Mouse (Mus musculus) regulatory T cell (primary cell): ENCODE results near the gene Dand5.

Experiments
- in situ Hi-C: fragments of 300-600 bp; cut with MboI, MseI; formaldehyde crosslinking; loops from one replicate; pipeline ENCODE4 v1.15.1; 2025; ENCODE audit warnings: high pct_unique_total_duplicates

Gene Dand5

GRCm38 (mm10) chr8:84834866-84835855 lies 12.5 kb upstream of the Dand5 start:
- in situ Hi-C loops = loop anchor here (25.0 kb wide), 1 partner anchor 1098 kb away; the partner anchor contains the start of gene Adgre5

DNA sequence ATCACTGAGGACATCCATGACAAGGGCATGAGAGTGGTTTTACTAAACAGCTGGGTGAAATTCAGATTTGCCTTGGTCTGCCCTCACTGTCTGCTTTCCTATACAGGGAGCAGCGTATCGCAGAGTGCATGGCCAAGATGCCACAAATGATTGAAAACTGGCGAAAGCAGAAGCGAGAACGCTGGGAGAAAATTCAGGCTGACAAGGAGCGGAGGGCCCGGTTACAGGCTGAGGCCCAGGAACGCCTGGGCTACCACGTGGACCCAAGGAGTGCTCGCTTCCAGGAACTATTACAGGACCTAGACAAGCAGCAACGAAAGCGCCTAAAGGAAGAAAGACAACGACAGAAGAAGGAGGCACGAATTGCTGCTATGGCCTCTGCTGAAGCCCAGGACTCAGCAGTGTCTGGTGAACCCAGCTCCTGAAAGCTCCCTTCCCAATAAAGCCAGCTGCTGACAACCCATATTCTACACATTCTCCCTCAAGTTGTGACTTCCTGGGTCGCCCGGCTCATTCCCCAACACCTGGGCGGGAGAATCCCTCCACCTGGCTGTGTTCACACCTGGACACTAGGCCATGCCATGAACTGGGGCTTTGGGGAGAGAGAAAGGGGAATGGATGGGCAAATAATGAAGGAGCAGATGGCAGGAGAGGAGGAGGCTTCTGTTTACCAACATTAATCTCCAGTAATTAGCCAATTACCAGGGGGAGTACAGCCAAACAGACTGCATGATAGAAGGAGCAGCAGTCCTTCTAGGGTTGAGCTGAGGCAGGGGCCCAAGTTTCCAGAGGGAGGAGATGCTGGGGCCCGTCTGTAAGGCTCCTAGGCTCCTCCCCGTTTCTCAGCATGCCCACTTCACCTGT lies 11.6 kb upstream of the Dand5 start:
- in situ Hi-C loops = loop anchor here (25.0 kb wide), 1 partner anchor 1097 kb away; the partner anchor contains the start of gene Adgre5

- in situ Hi-C loops = loop anchor here (25.0 kb wide), 1 partner anchor 1096 kb away; the partner anchor contains the start of gene Adgre5
Measured at GRCm38 (mm10) chr8:84832759-84833742, 10.4 kb upstream of the Dand5 start.

DNA sequence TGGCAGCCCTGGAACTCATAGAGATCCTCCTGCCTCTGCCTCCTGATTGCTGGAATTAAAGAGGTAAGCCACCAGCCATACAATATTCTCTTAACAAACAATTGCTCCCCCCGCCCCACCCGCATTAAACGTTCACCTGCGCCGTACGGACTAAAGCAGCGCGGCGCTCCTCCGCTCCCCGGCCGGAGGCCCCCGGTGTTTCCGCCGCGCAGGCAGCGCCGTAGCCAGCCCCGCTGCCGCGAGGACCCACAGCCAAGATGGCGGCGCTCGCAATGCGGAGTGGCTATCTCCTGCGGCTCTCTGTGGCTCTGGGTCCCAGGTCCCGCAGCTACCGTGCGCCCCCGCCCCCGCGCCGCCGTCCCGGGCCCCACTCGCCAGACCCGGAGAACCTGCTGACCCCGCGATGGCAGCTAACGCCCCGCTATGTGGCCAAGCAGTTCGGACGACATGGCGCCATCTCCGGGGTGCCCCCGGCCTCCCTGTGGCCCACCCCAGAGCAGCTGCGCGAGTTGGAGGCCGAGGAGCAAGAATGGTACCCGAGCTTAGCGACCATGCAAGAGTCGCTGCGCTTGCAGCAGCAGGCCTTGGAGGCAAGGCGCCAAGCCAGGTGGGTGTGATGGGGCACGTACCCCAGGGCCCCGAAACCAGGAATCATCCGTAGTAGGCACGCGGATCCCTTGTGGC lies 9.6 kb upstream of the Dand5 start:
- in situ Hi-C loops = loop anchor here (25.0 kb wide), 1 partner anchor 1095 kb away; the partner anchor contains the start of gene Adgre5

DNA sequence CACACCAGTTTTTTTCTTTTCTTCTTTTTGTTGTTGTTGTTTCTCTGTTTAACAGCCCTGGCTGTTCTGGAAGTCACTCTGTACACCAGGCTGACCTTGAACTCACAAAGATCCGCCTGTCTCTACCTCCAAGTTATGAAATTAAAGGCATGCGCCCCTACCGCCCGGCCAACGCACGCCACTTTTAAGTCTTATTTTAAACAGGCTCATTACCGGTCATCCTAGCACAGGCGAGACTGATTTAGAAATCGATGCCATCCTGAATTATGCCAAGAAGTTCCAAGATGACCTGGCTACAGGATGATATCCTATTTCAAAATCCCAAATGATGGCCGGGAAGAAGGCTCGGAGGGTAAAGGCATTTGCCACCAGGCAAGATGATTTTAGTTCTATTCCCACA lies 8.9 kb upstream of the Dand5 start, which contains the start of gene Gadd45gip1:
Gene Gadd45gip1 (plus strand): TSS at position 33 of the 400 bp plus-strand sequence.
- in situ Hi-C loops = loop anchor here (25.0 kb wide), 1 partner anchor 1094 kb away; the partner anchor contains the start of gene Adgre5

DNA sequence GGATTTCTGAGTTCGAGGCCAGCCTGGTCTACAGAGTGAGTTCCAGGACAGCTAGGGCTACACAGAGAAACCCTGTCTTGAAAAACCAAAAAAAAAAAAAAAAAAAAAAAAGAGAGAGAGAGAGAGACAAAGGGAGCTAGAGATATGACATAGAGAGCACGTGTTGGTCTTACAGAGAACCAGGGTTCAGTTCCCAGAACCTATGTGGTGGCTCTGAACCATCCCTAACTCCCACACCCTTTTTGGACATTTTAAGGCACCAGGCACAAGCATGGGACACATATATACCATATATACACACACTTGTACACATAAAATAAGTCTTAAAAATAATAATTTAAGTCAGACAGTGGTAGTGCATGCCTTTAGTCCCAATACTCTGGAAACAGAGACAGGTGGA lies 3.9 kb upstream of the Dand5 start:
- in situ Hi-C loops = loop anchor here (25.0 kb wide), 1 partner anchor 1089 kb away; the partner anchor contains the start of gene Adgre5

DNA sequence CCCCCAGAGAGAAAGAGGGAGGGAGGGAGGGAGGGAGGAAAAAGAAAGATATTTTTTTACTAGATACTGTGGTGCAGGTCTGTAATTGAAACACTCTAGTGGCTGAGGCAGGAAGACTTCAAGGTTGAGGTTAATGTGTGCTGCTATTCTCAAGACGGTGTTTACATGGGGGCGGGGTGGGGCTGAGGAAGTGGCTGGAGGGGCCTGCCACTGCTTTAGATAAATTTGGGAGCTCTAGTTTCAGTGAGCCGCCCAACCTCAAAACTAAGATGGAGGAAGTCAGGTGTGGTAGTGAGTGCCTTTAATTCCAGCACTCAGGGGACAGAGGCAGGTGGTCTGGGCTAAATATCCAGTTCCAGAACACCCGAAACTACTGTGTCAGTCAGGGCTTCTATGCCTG lies 3.0 kb upstream of the Dand5 start:
- in situ Hi-C loops = loop anchor here (25.0 kb wide), 1 partner anchor 1088 kb away; the partner anchor contains the start of gene Adgre5

- in situ Hi-C loops = no loop called here
Measured at GRCm38 (mm10) chr8:84823653-84824052, 1.0 kb upstream of the Dand5 start.

DNA sequence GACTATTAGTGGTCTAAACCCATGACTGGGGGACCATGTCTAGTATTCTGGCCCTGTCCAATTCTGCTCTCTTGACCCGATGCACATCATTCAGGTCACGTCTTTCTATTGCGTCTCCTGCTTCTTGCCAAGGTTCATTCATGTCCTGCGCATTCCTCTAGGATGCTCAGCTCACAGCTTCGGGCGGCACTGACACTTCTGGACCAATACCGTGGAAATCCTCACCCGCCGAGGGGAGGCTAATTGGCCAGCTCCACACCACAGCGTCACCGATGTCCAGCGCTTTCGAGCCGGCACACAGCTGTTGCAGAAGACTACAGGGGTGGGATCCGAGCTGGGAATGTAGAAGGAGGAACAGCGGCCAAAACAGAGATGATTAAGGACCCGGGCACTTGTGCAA lies 6.5 kb downstream of the Dand5 start:
- in situ Hi-C loops = no loop called here

DNA sequence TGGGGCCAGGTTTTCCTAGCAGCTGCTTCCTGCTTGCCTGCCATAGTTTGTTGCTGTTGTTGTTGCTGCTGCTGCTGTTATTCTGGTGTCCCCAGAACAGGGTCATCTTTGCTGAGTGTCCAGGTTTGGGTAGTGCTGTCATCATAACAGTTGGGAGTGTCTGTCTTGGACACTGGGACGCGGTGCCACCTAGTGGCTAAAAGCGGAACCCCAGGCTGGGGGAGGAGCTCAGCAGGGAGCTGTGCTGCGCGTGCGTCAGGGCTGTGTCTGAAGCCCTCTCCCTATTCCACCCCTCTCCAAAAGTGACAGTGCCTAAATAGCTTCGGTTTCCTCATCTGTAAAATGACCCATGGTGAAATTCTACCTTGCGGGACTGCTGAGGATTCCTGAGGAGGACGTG lies 7.1 kb downstream of the Dand5 start:
- in situ Hi-C loops = no loop called here

GRCm38 (mm10) chr8:84814555-84815441 lies 7.8 kb downstream of the Dand5 start:
- in situ Hi-C loops = loop anchor here (5.0 kb wide), 1 partner anchor 117 kb away; no protein-coding TSS in a partner anchor

GRCm38 (mm10) chr8:84814240-84814554 lies 8.4 kb downstream of the Dand5 start:
- in situ Hi-C loops = loop anchor here (5.0 kb wide), 1 partner anchor 117 kb away; no protein-coding TSS in a partner anchor

DNA sequence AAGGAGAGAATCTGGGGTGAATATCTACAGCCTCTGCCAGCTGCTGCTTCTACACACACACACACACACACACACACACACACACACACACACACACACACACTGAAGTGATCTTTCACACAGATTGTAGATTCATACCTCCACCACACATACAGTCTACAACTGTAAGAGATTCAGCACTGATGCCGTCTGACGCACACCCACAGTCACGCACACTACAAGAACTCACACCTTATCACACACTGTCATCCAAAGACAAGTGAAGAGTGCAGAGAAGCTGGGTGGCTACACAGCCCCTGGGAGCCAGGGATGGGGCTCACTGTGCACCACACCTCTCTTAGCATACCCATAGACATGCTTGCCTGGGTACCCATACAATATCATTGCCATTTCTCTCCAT lies 8.8 kb downstream of the Dand5 start:
- in situ Hi-C loops = loop anchor here (5.0 kb wide), 1 partner anchor 117 kb away; no protein-coding TSS in a partner anchor

DNA sequence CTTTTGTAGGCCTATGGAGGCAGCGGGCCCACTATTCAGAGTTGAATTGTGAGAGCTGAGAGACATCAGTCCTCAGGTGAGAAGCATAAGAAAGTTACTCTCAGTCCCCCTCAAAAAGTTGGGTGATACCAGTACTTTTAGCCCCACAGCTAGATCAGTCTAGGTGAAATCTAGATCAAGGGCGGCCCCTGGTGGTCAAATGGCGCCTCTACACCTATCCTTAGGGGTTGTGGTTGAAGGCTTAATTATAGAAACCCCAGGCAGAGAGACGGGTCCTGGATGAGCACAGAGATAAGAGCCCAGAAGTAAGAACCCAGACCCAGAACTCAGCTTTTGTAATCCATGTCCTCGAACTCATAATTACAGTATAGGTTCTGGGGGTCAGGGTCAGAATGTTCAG lies 9.6 kb downstream of the Dand5 start:
- in situ Hi-C loops = loop anchor here (5.0 kb wide), 1 partner anchor 116 kb away; no protein-coding TSS in a partner anchor

DNA sequence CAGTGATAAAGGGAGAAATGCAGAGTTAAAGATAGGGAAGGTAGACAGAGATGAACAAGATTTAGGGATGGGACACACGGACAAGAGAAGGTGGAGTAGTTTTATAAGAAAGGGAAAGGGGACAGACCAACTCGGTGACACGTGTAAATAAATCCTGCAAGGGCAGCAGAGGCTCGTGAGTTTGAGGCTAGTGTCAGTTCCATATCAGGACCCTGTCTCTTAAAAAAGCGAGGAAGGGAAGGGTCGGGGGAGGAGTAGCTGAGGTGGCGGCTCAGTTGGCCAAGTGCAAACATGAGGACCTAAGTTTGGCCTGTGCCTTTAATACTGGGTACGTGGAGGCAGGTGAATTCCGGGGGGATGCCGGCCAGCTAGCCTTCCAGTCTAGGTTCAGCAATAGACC lies 11.3 kb downstream of the Dand5 start:
- in situ Hi-C loops = loop anchor here (5.0 kb wide), 1 partner anchor 114 kb away; no protein-coding TSS in a partner anchor

GRCm38 (mm10) chr8:84810896-84811295 lies 11.7 kb downstream of the Dand5 start:
- in situ Hi-C loops = loop anchor here (5.0 kb wide), 1 partner anchor 114 kb away; no protein-coding TSS in a partner anchor

GRCm38 (mm10) chr8:84809941-84810280 lies 12.7 kb downstream of the Dand5 start:
- in situ Hi-C loops = loop anchor here (5.0 kb wide), 1 partner anchor 113 kb away; no protein-coding TSS in a partner anchor

DNA sequence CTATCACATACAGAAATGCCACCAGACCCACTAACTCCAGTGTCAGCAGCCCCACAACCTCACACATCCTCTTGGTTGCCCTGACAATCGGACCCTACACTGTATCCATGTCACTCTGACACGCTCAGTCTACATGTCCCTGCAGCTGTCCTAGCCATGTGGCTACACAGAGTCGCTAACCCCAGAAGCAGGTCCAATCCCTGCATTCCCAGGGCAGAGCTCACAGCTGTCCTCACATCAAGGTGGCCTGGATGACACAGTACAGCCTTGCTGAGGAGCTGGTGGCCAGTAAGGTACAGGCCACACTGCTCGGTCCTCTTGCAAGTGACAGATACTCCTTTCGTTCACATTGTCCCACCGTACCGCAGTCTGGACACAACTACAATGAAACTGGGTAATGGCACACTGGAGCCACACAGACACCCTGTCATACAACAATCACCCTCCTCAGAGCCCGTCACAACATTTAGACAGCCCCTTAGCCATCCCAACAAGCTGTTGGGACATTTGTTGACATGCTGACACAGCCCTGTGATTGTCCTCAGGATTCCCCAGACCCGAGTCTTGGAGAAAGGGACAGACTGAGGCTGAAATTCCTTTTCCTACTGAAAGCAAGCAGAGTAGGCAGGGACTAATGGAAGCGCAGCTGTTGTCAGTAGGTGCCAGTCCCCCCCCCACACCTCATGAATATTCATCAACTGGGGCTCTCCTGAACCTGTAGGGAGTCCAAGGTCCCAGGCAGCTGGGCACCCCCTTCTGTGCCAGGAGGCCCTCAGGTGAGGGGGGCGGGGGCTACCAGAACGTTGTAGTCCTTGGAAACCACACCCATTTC lies 13.3 kb downstream of the Dand5 start:
- in situ Hi-C loops = no loop called here
